Mouse (Mus musculus): Measurements from ENCODE around the gene Castor2.
A peak's percentile ranks its signal among the peaks of the same experiment; 100 is the strongest.

GRCm38 (mm10) chr5:134067924-134068323 lies 31.6 kb upstream of the Castor2 start:
- TF ChIP-seq EP300 (IDR thresholded peaks at IDR 0.05; ENCODE audit: low read depth) (no peak), CTCF (IDR thresholded peaks at IDR 0.05; ENCODE audit: low read depth) (peak; percentile 68)

All from heart, postnatal 0 days (tissue).